8 mouse cellular contexts compared by ENCODE assay signal in the genomic region with DNA sequence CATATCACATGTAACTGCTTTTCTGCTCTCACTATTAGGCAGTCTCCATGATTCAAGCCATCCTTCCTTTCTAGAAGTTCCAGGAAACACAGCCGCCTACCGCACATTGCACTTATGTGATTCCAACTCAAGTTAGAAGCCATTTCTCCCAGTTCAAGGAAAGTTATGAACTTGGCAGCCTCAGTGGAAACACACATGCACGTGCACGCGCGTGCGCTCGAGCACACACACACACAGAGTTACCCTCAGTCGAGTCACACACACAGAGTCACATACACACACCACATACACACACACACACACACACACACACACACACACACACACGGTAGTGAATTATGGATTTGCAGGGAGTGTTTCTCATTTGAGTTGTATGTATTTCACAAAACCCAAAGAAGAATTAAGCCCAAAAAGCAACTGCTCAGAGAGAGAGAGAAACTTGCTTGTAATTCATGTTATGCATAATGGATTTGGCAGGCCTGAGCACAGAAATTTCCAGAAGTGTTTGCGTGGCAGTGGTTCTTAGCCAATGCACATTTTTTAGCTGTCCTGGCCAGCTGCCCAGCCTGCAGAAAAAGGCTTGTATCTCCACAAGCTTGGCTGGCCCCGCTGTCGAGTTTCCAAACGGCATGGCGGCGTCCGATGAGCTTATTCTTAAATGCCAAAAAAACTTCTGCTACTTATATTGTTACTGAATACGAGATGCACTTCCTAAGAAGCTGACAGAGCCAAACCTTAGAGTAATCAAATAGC. TPM values are rescaled to one million over a fixed set of nuclear protein-coding genes. Genes with fewer than 3 reads are reported as not detected.
A peak's percentile ranks its signal among the peaks of the same experiment; 100 is the strongest.
DNase-seq lines count a peak whose midpoint lies in the region; ATAC-seq lines count a peak whose summit lies in the region.

No protein-coding gene starts in this region.

- 64% methylated on average over 18 of the region's 18 CpGs for WGBS in hindbrain, embryonic 15.5 days
- 93% methylated on average over 18 of the region's 18 CpGs for WGBS in hindbrain, embryonic 10.5 days
- WGBS in embryonic facial prominence, embryonic 13.5 days, result 47% methylated on average over 18 of the region's 18 CpGs
- 80% methylated on average over 18 of the region's 18 CpGs for WGBS in heart, embryonic 10.5 days
- WGBS in lung, embryonic 16.5 days, result 30% methylated on average over 18 of the region's 18 CpGs

- no peaks in the 10 kb centered on the region for H3K27me3 ChIP-seq in hindbrain, embryonic 15.5 days
- peaks cover 5% of the 10 kb centered on the region; the same call in 1 of the 2 replicates for H3K27me3 ChIP-seq in hindbrain, embryonic 10.5 days (ENCODE audit: insufficient read depth, poor library complexity, severe bottlenecking)
- no peaks in the 10 kb centered on the region for H3K27me3 ChIP-seq in embryonic facial prominence, embryonic 13.5 days
- H3K27me3 ChIP-seq in heart, embryonic 10.5 days (ENCODE audit: insufficient read depth, poor library complexity, severe bottlenecking), result no peaks in the 10 kb centered on the region
- no peaks in the 10 kb centered on the region for H3K27me3 ChIP-seq in lung, embryonic 16.5 days (ENCODE audit: control insufficient read depth, insufficient read depth, low read depth, low read length)

- ATAC-seq in hindbrain, embryonic 15.5 days (ENCODE audit: low FRiP score, low read depth), result no peak
- ATAC-seq in embryonic facial prominence, embryonic 13.5 days (ENCODE audit: insufficient number of reproducible peaks, insufficient read depth, low FRiP score, low TSS enrichment, low read depth), result no peak
- ATAC-seq in lung, embryonic 16.5 days (ENCODE audit: low read depth), result peak; percentile 73

- H3K4me3 ChIP-seq in hindbrain, embryonic 15.5 days, result no peak overlapping the region
- H3K4me3 ChIP-seq in hindbrain, embryonic 10.5 days, result no peak overlapping the region
- no peak overlapping the region for H3K4me3 ChIP-seq in embryonic facial prominence, embryonic 13.5 days
- H3K4me3 ChIP-seq in heart, embryonic 10.5 days, result no peak overlapping the region
- no peak overlapping the region for H3K4me3 ChIP-seq in lung, embryonic 16.5 days (ENCODE audit: low read length)

- H3K4me1 ChIP-seq in hindbrain, embryonic 15.5 days (replicated peaks), result peaks cover 21% of the 10 kb centered on the region
- peaks cover 27% of the 10 kb centered on the region for H3K4me1 ChIP-seq in hindbrain, embryonic 10.5 days (replicated peaks)
- H3K4me1 ChIP-seq in embryonic facial prominence, embryonic 13.5 days, result peaks cover 36% of the 10 kb centered on the region
- peaks cover 46% of the 10 kb centered on the region for H3K4me1 ChIP-seq in heart, embryonic 10.5 days
- H3K4me1 ChIP-seq in lung, embryonic 16.5 days (replicated peaks; ENCODE audit: control insufficient read depth, insufficient read depth, low read length), result peaks cover 48% of the 10 kb centered on the region

- H3K4me2 ChIP-seq in hindbrain, embryonic 15.5 days, result no peak overlapping the region
- H3K4me2 ChIP-seq in embryonic facial prominence, embryonic 13.5 days, result no peak overlapping the region
- H3K4me2 ChIP-seq in lung, embryonic 16.5 days (ENCODE audit: low read depth, low read length), result peak overlapping the region; percentile 32; the same call in 1 of the 2 replicates

- no peak for DNase-seq in hindbrain, embryonic 10.5 days (ENCODE audit: low spot score)
- no peak for DNase-seq in heart, embryonic 10.5 days (ENCODE audit: low spot score)
- peak; percentile 93 for DNase-seq in kidney, postnatal 14 days
- DNase-seq in telencephalon, adult 2 months (ENCODE audit: low read depth, low spot score), result peak; percentile 94
- DNase-seq in thymus, postnatal 36 days, result no peak

- no peaks in the 10 kb centered on the region for H3K36me3 ChIP-seq in hindbrain, embryonic 15.5 days
- no peaks in the 10 kb centered on the region for H3K36me3 ChIP-seq in hindbrain, embryonic 10.5 days
- no peaks in the 10 kb centered on the region for H3K36me3 ChIP-seq in embryonic facial prominence, embryonic 13.5 days
- no peaks in the 10 kb centered on the region for H3K36me3 ChIP-seq in heart, embryonic 10.5 days
- H3K36me3 ChIP-seq in lung, embryonic 16.5 days (ENCODE audit: control insufficient read depth, insufficient read depth, low read length), result no peaks in the 10 kb centered on the region

- no peaks in the 10 kb centered on the region for H3K9me3 ChIP-seq in hindbrain, embryonic 15.5 days
- H3K9me3 ChIP-seq in hindbrain, embryonic 10.5 days, result no peaks in the 10 kb centered on the region
- no peaks in the 10 kb centered on the region for H3K9me3 ChIP-seq in embryonic facial prominence, embryonic 13.5 days
- no peaks in the 10 kb centered on the region for H3K9me3 ChIP-seq in heart, embryonic 10.5 days
- 0 out of 2 replicates have a peak, but pooled peaks cover 2% of the 10 kb centered on the region for H3K9me3 ChIP-seq in lung, embryonic 16.5 days (ENCODE audit: control insufficient read depth, low read length)

- peak overlapping the region; percentile 56; the same call in 1 of the 2 replicates for H3K27ac ChIP-seq in hindbrain, embryonic 15.5 days (replicated peaks)
- H3K27ac ChIP-seq in hindbrain, embryonic 10.5 days, result no peak overlapping the region
- peak overlapping the region; percentile 87 for H3K27ac ChIP-seq in embryonic facial prominence, embryonic 13.5 days
- H3K27ac ChIP-seq in heart, embryonic 10.5 days, result peak overlapping the region; percentile 72
- H3K27ac ChIP-seq in lung, embryonic 16.5 days (ENCODE audit: low read length), result peak overlapping the region; percentile 98

- no peak overlapping the region for H3K9ac ChIP-seq in hindbrain, embryonic 15.5 days
- H3K9ac ChIP-seq in embryonic facial prominence, embryonic 13.5 days, result no peak overlapping the region
- peak overlapping the region; percentile 40; the same call in 1 of the 2 replicates for H3K9ac ChIP-seq in lung, embryonic 16.5 days (ENCODE audit: low read length)

RNA-seq across cellular contexts. Expression of gene Tarbp1, which starts 49.5 kb away (rescaled TPM):
- 1.8 TPM in 2 replicates for polyA plus RNA-seq in hindbrain, embryonic 15.5 days (2015; fragmentation: Nextera tagmentation; extraction: Ambion mirVana)
- polyA plus RNA-seq in hindbrain, embryonic 10.5 days (2016; fragmentation: Nextera tagmentation; extraction: Ambion mirVana), result 1.6 and 2.3 TPM in 2 replicates
- 3.1 and 3.3 TPM in 2 replicates for polyA plus RNA-seq in embryonic facial prominence, embryonic 13.5 days (2015; fragmentation: Nextera tagmentation; extraction: Ambion mirVana)
- polyA plus RNA-seq in heart, embryonic 10.5 days (2016; fragmentation: Nextera tagmentation; extraction: Ambion mirVana), result 1.9 and 2.7 TPM in 2 replicates
- polyA plus RNA-seq in lung, embryonic 16.5 days (2015; fragmentation: Nextera tagmentation; extraction: Ambion mirVana), result 2.2 and 2.5 TPM in 2 replicates

Comparison
In these comparisons a context has a peak if more than half of its experiments do, and no peak if none do; other contexts are left out.
1. DNase-seq: peak in kidney, postnatal 14 days (single experiment) and telencephalon, adult 2 months (single experiment); none in hindbrain, embryonic 10.5 days (single experiment), heart, embryonic 10.5 days (single experiment) and thymus, postnatal 36 days (0 of 2).